Mouse (Mus musculus): ENCODE measurements around the gene Rapgef4. TPM values are rescaled to one million over a fixed set of nuclear protein-coding genes. Genes with fewer than 3 reads are reported as not detected.

The Rapgef4 gene
- polyA plus RNA-seq, 1 experiment from 2014 or later: 2.9 TPM

GRCm38 (mm10) chr2:72145281-72145875 is 164.3 kb downstream of the Rapgef4 start:
- H3K27me3 ChIP-seq (ENCODE audit: control insufficient read depth, insufficient read depth, low read length): no peaks in the 10 kb centered on the region
- H3K27ac ChIP-seq (ENCODE audit: low read depth, low read length): no peak overlapping the region
- H3K9ac ChIP-seq (ENCODE audit: low read depth, low read length): no peak overlapping the region
- H3K4me2 ChIP-seq (replicated peaks; ENCODE audit: low read depth, low read length): no peak overlapping the region
- ATAC-seq (ENCODE audit: low FRiP score) (no peak), DNase-seq (ENCODE audit: low spot score) (no peak)
- H3K36me3 ChIP-seq (ENCODE audit: control insufficient read depth, insufficient read depth, low read length): no peaks in the 10 kb centered on the region
- 87% methylated on average over 11 of the region's 11 CpGs for WGBS
- no peaks in the 10 kb centered on the region for H3K9me3 ChIP-seq (ENCODE audit: control insufficient read depth, low read length)
- no peaks in the 10 kb centered on the region for H3K4me1 ChIP-seq (replicated peaks; ENCODE audit: control insufficient read depth, insufficient read depth, low read length)
- H3K4me3 ChIP-seq (ENCODE audit: low read depth, low read length): no peak overlapping the region

- DNase-seq (ENCODE audit: low spot score) (no peak), ATAC-seq (ENCODE audit: low FRiP score) (no peak)
- Histone ChIP-seq H3K9me3 (ENCODE audit: control insufficient read depth, low read length) (no peaks in the 10 kb centered on the region), H3K27me3 (ENCODE audit: control insufficient read depth, insufficient read depth, low read length) (no peaks in the 10 kb centered on the region), H3K4me1 (replicated peaks; ENCODE audit: control insufficient read depth, insufficient read depth, low read length) (no peaks in the 10 kb centered on the region), H3K4me2 (replicated peaks; ENCODE audit: low read depth, low read length) (no peak overlapping the region), H3K9ac (ENCODE audit: low read depth, low read length) (no peak overlapping the region), H3K27ac (ENCODE audit: low read depth, low read length) (no peak overlapping the region), H3K4me3 (ENCODE audit: low read depth, low read length) (no peak overlapping the region), H3K36me3 (ENCODE audit: control insufficient read depth, insufficient read depth, low read length) (no peaks in the 10 kb centered on the region)
- 72% methylated on average over 10 of the region's 10 CpGs for WGBS
Observed at GRCm38 (mm10) chr2:72146061-72146460, 165.0 kb downstream of the Rapgef4 start.

- ATAC-seq (ENCODE audit: low FRiP score): no peak
- 84% methylated on average over 7 of the region's 7 CpGs for WGBS
Observed at GRCm38 (mm10) chr2:72147246-72147645, 166.2 kb downstream of the Rapgef4 start.

GRCm38 (mm10) chr2:72147695-72148094 is 166.7 kb downstream of the Rapgef4 start:
- no peak for ATAC-seq (ENCODE audit: low FRiP score)
- H3K4me1 ChIP-seq (replicated peaks; ENCODE audit: control insufficient read depth, insufficient read depth, low read length): no peaks in the 10 kb centered on the region
- no peak overlapping the region for H3K9ac ChIP-seq (ENCODE audit: low read depth, low read length)
- H3K4me2 ChIP-seq (replicated peaks; ENCODE audit: low read depth, low read length): no peak overlapping the region
- no peak for DNase-seq (ENCODE audit: low spot score)
- H3K27me3 ChIP-seq (ENCODE audit: control insufficient read depth, insufficient read depth, low read length): no peaks in the 10 kb centered on the region
- H3K36me3 ChIP-seq (ENCODE audit: control insufficient read depth, insufficient read depth, low read length): no peaks in the 10 kb centered on the region
- no peaks in the 10 kb centered on the region for H3K9me3 ChIP-seq (ENCODE audit: control insufficient read depth, low read length)
- no peak overlapping the region for H3K4me3 ChIP-seq (ENCODE audit: low read depth, low read length)
- WGBS: 29% methylated on average over 6 of the region's 6 CpGs
- no peak overlapping the region for H3K27ac ChIP-seq (ENCODE audit: low read depth, low read length)

More at GRCm38 (mm10) chr2:72147246-72147645, 166.2 kb downstream of the Rapgef4 start:
- Histone ChIP-seq H3K9me3 (ENCODE audit: control insufficient read depth, low read length) (no peaks in the 10 kb centered on the region), H3K9ac (ENCODE audit: low read depth, low read length) (no peak overlapping the region), H3K4me3 (ENCODE audit: low read depth, low read length) (no peak overlapping the region), H3K27ac (ENCODE audit: low read depth, low read length) (no peak overlapping the region), H3K36me3 (ENCODE audit: control insufficient read depth, insufficient read depth, low read length) (no peaks in the 10 kb centered on the region), H3K27me3 (ENCODE audit: control insufficient read depth, insufficient read depth, low read length) (no peaks in the 10 kb centered on the region), H3K4me2 (replicated peaks; ENCODE audit: low read depth, low read length) (no peak overlapping the region), H3K4me1 (replicated peaks; ENCODE audit: control insufficient read depth, insufficient read depth, low read length) (no peaks in the 10 kb centered on the region)
- no peak for DNase-seq (ENCODE audit: low spot score)

- H3K27me3 ChIP-seq (ENCODE audit: control insufficient read depth, insufficient read depth, low read length): no peaks in the 10 kb centered on the region
- WGBS: 67% methylated on average over 4 of the region's 4 CpGs
- no peak overlapping the region for H3K9ac ChIP-seq (ENCODE audit: low read depth, low read length)
- H3K36me3 ChIP-seq (ENCODE audit: control insufficient read depth, insufficient read depth, low read length): no peaks in the 10 kb centered on the region
- no peaks in the 10 kb centered on the region for H3K4me1 ChIP-seq (replicated peaks; ENCODE audit: control insufficient read depth, insufficient read depth, low read length)
- ATAC-seq (ENCODE audit: low FRiP score) (no peak), DNase-seq (ENCODE audit: low spot score) (no peak)
- H3K4me2 ChIP-seq (replicated peaks; ENCODE audit: low read depth, low read length): no peak overlapping the region
- H3K27ac ChIP-seq (ENCODE audit: low read depth, low read length): no peak overlapping the region
- no peak overlapping the region for H3K4me3 ChIP-seq (ENCODE audit: low read depth, low read length)
- H3K9me3 ChIP-seq (ENCODE audit: control insufficient read depth, low read length): no peaks in the 10 kb centered on the region
Observed at GRCm38 (mm10) chr2:72148647-72149046, 167.6 kb downstream of the Rapgef4 start.

- Histone ChIP-seq H3K4me3 (ENCODE audit: low read depth, low read length) (no peak overlapping the region), H3K4me1 (replicated peaks; ENCODE audit: control insufficient read depth, insufficient read depth, low read length) (no peaks in the 10 kb centered on the region), H3K4me2 (replicated peaks; ENCODE audit: low read depth, low read length) (no peak overlapping the region), H3K27ac (ENCODE audit: low read depth, low read length) (no peak overlapping the region), H3K36me3 (ENCODE audit: control insufficient read depth, insufficient read depth, low read length) (no peaks in the 10 kb centered on the region), H3K27me3 (ENCODE audit: control insufficient read depth, insufficient read depth, low read length) (no peaks in the 10 kb centered on the region), H3K9ac (ENCODE audit: low read depth, low read length) (no peak overlapping the region), H3K9me3 (ENCODE audit: control insufficient read depth, low read length) (no peaks in the 10 kb centered on the region)
- DNase-seq (ENCODE audit: low spot score) (peak; percentile 80), ATAC-seq (ENCODE audit: low FRiP score) (no peak)
- 28% methylated on average over 4 of the region's 4 CpGs for WGBS
Observed at GRCm38 (mm10) chr2:72149059-72149458, 168.0 kb downstream of the Rapgef4 start.

- Histone ChIP-seq H3K4me3 (ENCODE audit: low read depth, low read length) (no peak overlapping the region), H3K4me2 (replicated peaks; ENCODE audit: low read depth, low read length) (no peak overlapping the region), H3K9me3 (ENCODE audit: control insufficient read depth, low read length) (no peaks in the 10 kb centered on the region), H3K27me3 (ENCODE audit: control insufficient read depth, insufficient read depth, low read length) (no peaks in the 10 kb centered on the region), H3K27ac (ENCODE audit: low read depth, low read length) (no peak overlapping the region), H3K36me3 (ENCODE audit: control insufficient read depth, insufficient read depth, low read length) (no peaks in the 10 kb centered on the region), H3K4me1 (replicated peaks; ENCODE audit: control insufficient read depth, insufficient read depth, low read length) (no peaks in the 10 kb centered on the region), H3K9ac (ENCODE audit: low read depth, low read length) (no peak overlapping the region)
- 81% methylated on average over 9 of the region's 9 CpGs for WGBS
- no peak for ATAC-seq (ENCODE audit: low FRiP score)
- DNase-seq (ENCODE audit: low spot score): no peak
Observed at GRCm38 (mm10) chr2:72151792-72152554, 170.9 kb downstream of the Rapgef4 start.

GRCm38 (mm10) chr2:72152746-72153145 is 171.7 kb downstream of the Rapgef4 start:
- H3K4me3 ChIP-seq (ENCODE audit: low read depth, low read length): no peak overlapping the region
- no peaks in the 10 kb centered on the region for H3K27me3 ChIP-seq (ENCODE audit: control insufficient read depth, insufficient read depth, low read length)
- DNase-seq (ENCODE audit: low spot score) (no peak), ATAC-seq (ENCODE audit: low FRiP score) (no peak)
- no peak overlapping the region for H3K9ac ChIP-seq (ENCODE audit: low read depth, low read length)
- H3K4me1 ChIP-seq (replicated peaks; ENCODE audit: control insufficient read depth, insufficient read depth, low read length): no peaks in the 10 kb centered on the region
- H3K4me2 ChIP-seq (replicated peaks; ENCODE audit: low read depth, low read length): no peak overlapping the region
- no peaks in the 10 kb centered on the region for H3K9me3 ChIP-seq (ENCODE audit: control insufficient read depth, low read length)
- WGBS: 87% methylated on average over 2 of the region's 2 CpGs
- no peak overlapping the region for H3K27ac ChIP-seq (ENCODE audit: low read depth, low read length)
- H3K36me3 ChIP-seq (ENCODE audit: control insufficient read depth, insufficient read depth, low read length): no peaks in the 10 kb centered on the region

- Histone ChIP-seq H3K4me3 (ENCODE audit: low read depth, low read length) (no peak overlapping the region), H3K27me3 (ENCODE audit: control insufficient read depth, insufficient read depth, low read length) (no peaks in the 10 kb centered on the region), H3K9ac (ENCODE audit: low read depth, low read length) (no peak overlapping the region), H3K36me3 (ENCODE audit: control insufficient read depth, insufficient read depth, low read length) (no peaks in the 10 kb centered on the region), H3K4me1 (replicated peaks; ENCODE audit: control insufficient read depth, insufficient read depth, low read length) (no peaks in the 10 kb centered on the region), H3K9me3 (ENCODE audit: control insufficient read depth, low read length) (no peaks in the 10 kb centered on the region), H3K27ac (ENCODE audit: low read depth, low read length) (no peak overlapping the region), H3K4me2 (replicated peaks; ENCODE audit: low read depth, low read length) (no peak overlapping the region)
- ATAC-seq (ENCODE audit: low FRiP score): no peak
- DNase-seq (ENCODE audit: low spot score): no peak
- WGBS: 84% methylated on average over 1 of the region's 1 CpGs
Observed at GRCm38 (mm10) chr2:72153851-72154250, 172.8 kb downstream of the Rapgef4 start.

Data from hindbrain, embryonic 11.5 days (tissue).